Mouse (Mus musculus) kidney, adult 2 months (tissue): ENCODE results near the gene Ntf5.

ENCODE experiments used
- CTCF ChIP-seq: fragments of 200-500 bp; conservative IDR thresholded peaks from 2 replicates; pipeline ENCODE4 v1.5.1; 2011; ENCODE audit warnings: low read depth, mild to moderate bottlenecking, control low read depth, low read length, moderate library complexity, mixed read lengths; ENCODE audit not compliant: insufficient read depth, insufficient read length
- POLR2A ChIP-seq: fragments of 200-500 bp; IDR thresholded peaks from one replicate; pipeline ENCODE4 v1.6.1; 2011; ENCODE audit warnings: low read depth, low read length, control low read depth

GRCm38 (mm10) chr7:45454971-45455370 is 41.5 kb downstream of the Ntf5 start:
- TF ChIP-seq POLR2A (no peak), CTCF (no peak)
